Mouse (Mus musculus) liver, postnatal 0 days (tissue): ENCODE results near the gene Fam131a.

ENCODE experiments used
- CTCF ChIP-seq: sonication (generic); IDR thresholded peaks from 2 replicates; pipeline ENCODE4 v1.5.1; 2016; ENCODE audit warnings: antibody characterized with exemption, low read depth
- EP300 ChIP-seq: IDR thresholded peaks from 2 replicates; pipeline ENCODE4 v1.6.1; 2016; ENCODE audit warnings: antibody characterized with exemption, low read depth, mild to moderate bottlenecking

DNA sequence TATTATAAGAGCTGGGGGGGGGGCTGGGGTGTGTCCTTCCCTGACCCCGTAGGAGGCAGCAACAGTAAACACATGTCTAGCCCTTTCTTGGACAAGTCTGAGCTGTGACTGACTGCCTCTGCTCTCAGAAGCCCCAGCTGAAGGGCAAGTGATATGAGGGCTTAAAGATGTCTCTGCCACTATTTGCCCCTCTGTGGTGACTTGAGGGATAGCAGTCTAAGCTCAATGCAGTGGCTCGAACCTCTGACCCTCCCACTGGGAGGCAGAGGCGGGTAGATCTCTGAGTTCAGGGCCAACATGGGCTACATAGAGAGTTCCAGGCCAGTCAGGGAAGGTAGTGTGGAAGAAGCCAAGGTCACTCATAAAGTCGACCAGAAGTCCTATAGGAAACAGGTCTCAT is 17.8 kb downstream of the Fam131a start:
- peak; percentile 51 for TF ChIP-seq CTCF
- no peak for TF ChIP-seq EP300
